Mouse (Mus musculus) CH12.LX (cell line): ENCODE results near the gene Spink2. TPM values are rescaled to one million over a fixed set of nuclear protein-coding genes. Genes with fewer than 3 reads are reported as not detected.

ENCODE experiments used
- DNase-seq: peaks from one replicate; pipeline ENCODE4 v3.0.0-alpha.2; 2013; ENCODE audit errors: extremely low read depth
- H3K27ac ChIP-seq: 2 replicates; pipeline ENCODE4 v1.5.1; 2012; ENCODE audit warnings: low read depth, mild to moderate bottlenecking, control low read depth, moderate library complexity; ENCODE audit not compliant: insufficient read depth
- H3K27me3 ChIP-seq: replicated peaks from 2 replicates; pipeline ENCODE3; 2012; ENCODE audit warnings: inconsistent platforms
- H3K36me3 ChIP-seq, 2 experiments: replicated peaks in 1 of 2; 2 replicates each; pipeline versions ENCODE3 to v1.6.1; 2012; ENCODE audit warnings: inconsistent platforms in 1 of 2, low read length in 1 of 2, mild to moderate bottlenecking in 1 of 2, mixed read lengths in 1 of 2, moderate library complexity in 1 of 2; ENCODE audit not compliant: control insufficient read depth in 1 of 2, insufficient read depth in 1 of 2
- H3K4me1 ChIP-seq, 2 experiments: 2 replicates each; pipeline ENCODE4 v1.6.1; 2012; ENCODE audit warnings: inconsistent platforms in 1 of 2, moderate library complexity in 1 of 2; ENCODE audit not compliant: insufficient read depth in 2 of 2, control insufficient read depth in 1 of 2
- H3K4me2 ChIP-seq: 2 replicates; pipeline ENCODE4 v1.6.1; 2012; ENCODE audit warnings: low read depth, mild to moderate bottlenecking, control low read depth; ENCODE audit not compliant: poor library complexity, insufficient read depth, severe bottlenecking
- H3K4me3 ChIP-seq, 3 experiments: fragments of 150-350 bp in 1 of 3; sonication (generic) in 1 of 3; replicated peaks in 1 of 3; 2 replicates each; pipeline versions ENCODE3 to v1.5.1; 2011 to 2012; ENCODE audit warnings: low read depth in 2 of 3, low read length in 2 of 3, mild to moderate bottlenecking in 2 of 3, moderate library complexity in 2 of 3, control low read depth in 1 of 3, improper control_type of control experiment in 1 of 3, inconsistent platforms in 1 of 3, mixed read lengths in 1 of 3; ENCODE audit not compliant: poor library complexity in 1 of 3
- H3K79me2 ChIP-seq: replicated peaks from 2 replicates; pipeline ENCODE4 v1.6.1; 2012; ENCODE audit warnings: mild to moderate bottlenecking, moderate library complexity; ENCODE audit not compliant: control insufficient read depth, poor library complexity, insufficient read depth, severe bottlenecking; ENCODE audit errors: extremely low read depth
- H3K9ac ChIP-seq: 2 replicates; pipeline ENCODE4 v1.6.1; 2012; ENCODE audit warnings: low read depth, mild to moderate bottlenecking, control low read depth, moderate library complexity; ENCODE audit not compliant: insufficient read depth
- H3K9me3 ChIP-seq: replicated peaks from 2 replicates; pipeline ENCODE3; 2012; ENCODE audit warnings: low read length, inconsistent platforms, mixed read lengths
- BHLHE40 ChIP-seq: IDR thresholded peaks from 2 replicates; pipeline ENCODE4 v1.6.1; 2011; ENCODE audit warnings: mild to moderate bottlenecking, low read depth, low read length, improper control_type of control experiment
- CHD1 ChIP-seq: IDR thresholded peaks from 2 replicates; pipeline ENCODE4 v1.6.1; 2012; ENCODE audit warnings: low read depth, low read length, improper control_type of control experiment, inconsistent platforms
- CHD2 ChIP-seq: IDR thresholded peaks from 2 replicates; pipeline ENCODE4 v1.6.1; 2011; ENCODE audit warnings: low read length, improper control_type of control experiment
- CTCF ChIP-seq, 2 experiments: IDR thresholded peaks in 1 of 2; conservative IDR thresholded peaks in 1 of 2; 2 replicates each; pipeline ENCODE4 v1.5.1; 2011 to 2012; ENCODE audit warnings: low read depth in 2 of 2, low read length in 2 of 2, improper control_type of control experiment in 1 of 2, inconsistent platforms in 1 of 2, mild to moderate bottlenecking in 1 of 2, moderate library complexity in 1 of 2
- E2F4 ChIP-seq: IDR thresholded peaks from 2 replicates; pipeline ENCODE4 v1.6.1; 2011; ENCODE audit warnings: low read depth, low read length, improper control_type of control experiment; ENCODE audit not compliant: insufficient replicate concordance
- ELF1 ChIP-seq: IDR thresholded peaks from 2 replicates; pipeline ENCODE4 v1.6.1; 2014; ENCODE audit warnings: low read depth, mild to moderate bottlenecking, inconsistent platforms, low read length, improper control_type of control experiment
- EP300 ChIP-seq: IDR thresholded peaks from 2 replicates; pipeline ENCODE4 v1.6.1; 2011; ENCODE audit warnings: low read length, improper control_type of control experiment
- ETS1 ChIP-seq: conservative IDR thresholded peaks from 2 replicates; pipeline ENCODE4 v1.6.1; 2012; ENCODE audit warnings: low read depth, mild to moderate bottlenecking, inconsistent platforms, low read length, improper control_type of control experiment, moderate library complexity
- GABPA ChIP-seq: IDR thresholded peaks from 2 replicates; pipeline ENCODE4 v1.6.1; 2012; ENCODE audit warnings: low read depth, low read length, improper control_type of control experiment, inconsistent platforms; ENCODE audit not compliant: insufficient replicate concordance
- HCFC1 ChIP-seq: IDR thresholded peaks from 2 replicates; pipeline ENCODE4 v1.6.1; 2012; ENCODE audit warnings: low read depth, mild to moderate bottlenecking, inconsistent platforms, low read length, improper control_type of control experiment
- IRF4 ChIP-seq: IDR thresholded peaks from 2 replicates; pipeline ENCODE4 v1.6.1; 2014; ENCODE audit warnings: low read depth, mild to moderate bottlenecking, inconsistent platforms, low read length, improper control_type of control experiment
- JUN ChIP-seq: IDR thresholded peaks from 2 replicates; pipeline ENCODE4 v1.6.1; 2011; ENCODE audit warnings: low read depth, mild to moderate bottlenecking, low read length, improper control_type of control experiment, moderate library complexity; ENCODE audit not compliant: insufficient read depth
- JUND ChIP-seq: conservative IDR thresholded peaks from 2 replicates; pipeline ENCODE4 v1.6.1; 2011; ENCODE audit warnings: low read depth, low read length, improper control_type of control experiment
- KAT2A ChIP-seq: IDR thresholded peaks from 2 replicates; pipeline ENCODE4 v1.6.1; 2012; ENCODE audit warnings: low read length, improper control_type of control experiment, inconsistent platforms; ENCODE audit not compliant: insufficient replicate concordance
- MAFK ChIP-seq: IDR thresholded peaks from 2 replicates; pipeline ENCODE4 v1.6.1; 2011; ENCODE audit warnings: low read length, improper control_type of control experiment; ENCODE audit not compliant: insufficient replicate concordance
- MAX ChIP-seq: IDR thresholded peaks from 2 replicates; pipeline ENCODE4 v1.6.1; 2011; ENCODE audit warnings: low read length, improper control_type of control experiment
- MAZ ChIP-seq: IDR thresholded peaks from 2 replicates; pipeline ENCODE4 v1.6.1; 2012; ENCODE audit warnings: low read depth, mild to moderate bottlenecking, inconsistent platforms, low read length, improper control_type of control experiment, moderate library complexity
- MEF2A ChIP-seq: IDR thresholded peaks from 2 replicates; pipeline ENCODE4 v1.6.1; 2014; ENCODE audit warnings: low read depth, mild to moderate bottlenecking, inconsistent platforms, low read length, improper control_type of control experiment, borderline replicate concordance
- MXI1 ChIP-seq: IDR thresholded peaks from 2 replicates; pipeline ENCODE4 v1.6.1; 2011; ENCODE audit warnings: mild to moderate bottlenecking, low read depth, low read length, improper control_type of control experiment
- MYC ChIP-seq: IDR thresholded peaks from 2 replicates; pipeline ENCODE4 v1.6.1; 2011; ENCODE audit warnings: low read depth, mild to moderate bottlenecking, improper control_type of control experiment, low read length
- NELFE ChIP-seq: IDR thresholded peaks from 2 replicates; pipeline ENCODE4 v1.6.1; 2011; ENCODE audit warnings: low read depth, low read length, improper control_type of control experiment
- NRF1 ChIP-seq: IDR thresholded peaks from 2 replicates; pipeline ENCODE4 v1.6.1; 2014; ENCODE audit warnings: low read depth, mild to moderate bottlenecking, inconsistent platforms, low read length, improper control_type of control experiment, moderate library complexity
- PAX5 ChIP-seq: IDR thresholded peaks from 2 replicates; pipeline ENCODE4 v1.6.1; 2012; ENCODE audit warnings: low read length, inconsistent platforms, mixed read lengths
- POLR2A ChIP-seq: IDR thresholded peaks from 2 replicates; pipeline ENCODE4 v1.6.1; 2011; ENCODE audit warnings: low read depth, mild to moderate bottlenecking, improper control_type of control experiment, low read length
- POLR2AphosphoS2 ChIP-seq: IDR thresholded peaks from 2 replicates; pipeline ENCODE4 v1.6.1; 2011; ENCODE audit warnings: low read depth, low read length, improper control_type of control experiment
- RAD21 ChIP-seq: IDR thresholded peaks from 2 replicates; pipeline ENCODE4 v1.6.1; 2011; ENCODE audit warnings: low read depth, mild to moderate bottlenecking, low read length, improper control_type of control experiment, moderate library complexity
- RCOR1 ChIP-seq: conservative IDR thresholded peaks from 2 replicates; pipeline ENCODE4 v1.6.1; 2012; ENCODE audit warnings: low read depth, mild to moderate bottlenecking, inconsistent platforms, low read length, improper control_type of control experiment
- SIN3A ChIP-seq: IDR thresholded peaks from 2 replicates; pipeline ENCODE4 v1.6.1; 2012; ENCODE audit warnings: low read length, improper control_type of control experiment, inconsistent platforms
- SMC3 ChIP-seq: IDR thresholded peaks from 2 replicates; pipeline ENCODE4 v1.6.1; 2011; ENCODE audit warnings: low read depth, low read length, improper control_type of control experiment
- TBP ChIP-seq: conservative IDR thresholded peaks from 2 replicates; pipeline ENCODE4 v1.6.1; 2011; ENCODE audit warnings: low read depth, low read length, improper control_type of control experiment
- TCF12 ChIP-seq: IDR thresholded peaks from 2 replicates; pipeline ENCODE4 v1.6.1; 2014; ENCODE audit warnings: low read depth, mild to moderate bottlenecking, inconsistent platforms, low read length, improper control_type of control experiment
- UBTF ChIP-seq: IDR thresholded peaks from 2 replicates; pipeline ENCODE4 v1.6.1; 2012; ENCODE audit warnings: low read depth, mild to moderate bottlenecking, inconsistent platforms, low read length, improper control_type of control experiment, moderate library complexity
- USF1 ChIP-seq: IDR thresholded peaks from 2 replicates; pipeline ENCODE4 v1.6.1; 2014; ENCODE audit warnings: low read depth, mild to moderate bottlenecking, inconsistent platforms, low read length, improper control_type of control experiment
- USF2 ChIP-seq: conservative IDR thresholded peaks from 2 replicates; pipeline ENCODE4 v1.6.1; 2011; ENCODE audit warnings: low read depth, low read length, improper control_type of control experiment
- ZC3H11A ChIP-seq: IDR thresholded peaks from 2 replicates; pipeline ENCODE4 v1.6.1; 2012; ENCODE audit warnings: low read depth, mild to moderate bottlenecking, inconsistent platforms, low read length, improper control_type of control experiment
- ZKSCAN1 ChIP-seq: IDR thresholded peaks from 2 replicates; pipeline ENCODE4 v1.6.1; 2012; ENCODE audit warnings: low read depth, inconsistent platforms, low read length, improper control_type of control experiment, borderline replicate concordance
- ZMIZ1 ChIP-seq: IDR thresholded peaks from 2 replicates; pipeline ENCODE4 v1.6.1; 2012; ENCODE audit warnings: low read depth, mild to moderate bottlenecking, inconsistent platforms, low read length, improper control_type of control experiment
- ZNF384 ChIP-seq: IDR thresholded peaks from 2 replicates; pipeline ENCODE4 v1.6.1; 2012; ENCODE audit warnings: low read depth, low read length, improper control_type of control experiment, inconsistent platforms
- dilution Hi-C: fragments of 300-500 bp; cut with MboI; formaldehyde crosslinking; loops from 2 replicates; pipeline ENCODE4 v1.14.3; 2020; ENCODE audit warnings: low sequenced_read_pairs; ENCODE audit not compliant: extremely low pct_unique_long_range_greater_than_20kb, extremely low pct_ligation_motif_present
- in situ Hi-C: fragments of 300-500 bp; cut with MboI; formaldehyde crosslinking; loops from 3 replicates; pipeline ENCODE4 v1.14.3; 2019; ENCODE audit warnings: low sequenced_read_pairs, low pct_ligation_motif_present, low pct_unique_long_range_greater_than_20kb, mixed read lengths
- polyA plus RNA-seq: library from polyadenylated mRNA; unstranded; fragments of >175 nt; gene quantifications from 2 replicates; pipeline ENCODE4 v1.2.1, GENCODE M21; 2012; ENCODE audit warnings: low read depth; ENCODE audit not compliant: insufficient read length
- total RNA-seq, 2 experiments: library from RNA; depleted of rRNA; stranded (reverse); fragments of 300-350 nt in 1 of 2; fragments of >200 nt in 1 of 2; gene quantifications; 2 replicates each; pipeline ENCODE4 v1.2.3; 2012 to 2014

The Spink2 gene
- total and polyA plus RNA-seq, 3 experiments, result 0.42 to 1.3 TPM; not detected in 1

GRCm38 (mm10) chr5:77170593-77170992 is 40.7 kb downstream of the Spink2 start:
- dilution Hi-C loops (no loop called here), in situ Hi-C loops (no loop called here)
- Histone ChIP-seq H3K9me3 (no peaks in the 10 kb centered on the region), H3K4me3 (no peak overlapping the region), H3K79me2 (no peaks in the 10 kb centered on the region), H3K4me1 (0 out of 4 replicates have a peak, but pooled peaks cover 0 to 7% of the 10 kb centered on the region in 2 experiments), H3K27ac (no peak overlapping the region), H3K9ac (no peak overlapping the region), H3K27me3 (no peaks in the 10 kb centered on the region), H3K4me2 (no peak overlapping the region), H3K36me3 (no peaks in the 10 kb centered on the region)
- TF ChIP-seq POLR2AphosphoS2, result no peak
- peak; percentile 39; the same call in 1 of the 2 replicates for TF ChIP-seq NELFE
- peak; percentile 22; the same call in 1 of the 2 replicates for TF ChIP-seq MAX
- no peak for TF ChIP-seq ZNF384
- no peak for TF ChIP-seq GABPA
- no peak for TF ChIP-seq E2F4
- peak; percentile 47 to 95 for TF ChIP-seq CTCF (conservative IDR thresholded peaks at IDR 0.05 in 1 of 2, IDR thresholded peaks at IDR 0.05 in 1 of 2; ENCODE audit: low read depth in 2 of 2, low read length in 2 of 2)
- TF ChIP-seq IRF4, result no peak
- no peak for TF ChIP-seq RCOR1
- TF ChIP-seq TCF12, result no peak
- no peak for TF ChIP-seq JUN
- TF ChIP-seq SMC3, result peak; percentile 93
- TF ChIP-seq EP300, result no peak
- no peak for TF ChIP-seq MAZ
- TF ChIP-seq JUND, result peak; percentile 40; the same call in 1 of the 2 replicates
- TF ChIP-seq MYC, result peak; percentile 80
- no peak for TF ChIP-seq ELF1
- no peak for TF ChIP-seq ZKSCAN1
- no peak for TF ChIP-seq HCFC1
- no peak for TF ChIP-seq KAT2A
- TF ChIP-seq CHD2, result no peak
- TF ChIP-seq SIN3A, result 0 out of 2 replicates have a peak, but pooled peaks have one; percentile 32
- TF ChIP-seq NRF1, result no peak
- TF ChIP-seq BHLHE40, result no peak
- no peak for TF ChIP-seq MEF2A
- peak; percentile 87 for TF ChIP-seq ZC3H11A
- TF ChIP-seq ZMIZ1, result no peak
- TF ChIP-seq CHD1, result no peak
- no peak for TF ChIP-seq USF2
- TF ChIP-seq POLR2A, result no peak
- peak; percentile 94 for TF ChIP-seq RAD21
- TF ChIP-seq ETS1, result no peak
- no peak for TF ChIP-seq TBP
- no peak for TF ChIP-seq UBTF
- TF ChIP-seq MXI1, result no peak
- no peak for TF ChIP-seq MAFK
- no peak for TF ChIP-seq USF1
- no peak for TF ChIP-seq PAX5
- peak; percentile 60 for DNase-seq
